Mouse (Mus musculus) hindbrain, embryonic 11.5 days (tissue): ENCODE measurements around the gene Elmod3. TPM values are rescaled to one million over a fixed set of nuclear protein-coding genes. Genes with fewer than 3 reads are reported as not detected.

Experiments used
- ATAC-seq: fragments of 200-750 bp; cut with Nextera tagmentation; 2 replicates; pipeline ENCODE4 v1.8.0; 2017; ENCODE audit warnings: mild to moderate bottlenecking, moderate TSS enrichment, moderate library complexity; ENCODE audit not compliant: low FRiP score
- DNase-seq: peaks from one replicate; pipeline ENCODE4 v3.0.0-alpha.2; 2015; ENCODE audit warnings: low spot score
- H3K27ac ChIP-seq: fragments of 300-500 bp; sonication (generic); 2 replicates; pipeline ENCODE4 v1.5.1; 2014; ENCODE audit warnings: mild to moderate bottlenecking, low read depth, low read length
- H3K27me3 ChIP-seq: fragments of 300-500 bp; sonication (generic); 2 replicates; pipeline ENCODE4 v1.6.1; 2014; ENCODE audit warnings: mild to moderate bottlenecking, low read length, moderate library complexity, mixed read lengths; ENCODE audit not compliant: control insufficient read depth, insufficient read depth
- H3K36me3 ChIP-seq: fragments of 300-500 bp; sonication (generic); 2 replicates; pipeline ENCODE4 v1.6.1; 2014; ENCODE audit warnings: mild to moderate bottlenecking, low read length, moderate library complexity, mixed read lengths; ENCODE audit not compliant: control insufficient read depth, insufficient read depth
- H3K4me1 ChIP-seq: fragments of 300-500 bp; sonication (generic); replicated peaks from 2 replicates; pipeline ENCODE4 v1.6.1; 2014; ENCODE audit warnings: low read length, mixed read lengths; ENCODE audit not compliant: control insufficient read depth, insufficient read depth
- H3K4me2 ChIP-seq: fragments of 300-500 bp; sonication (generic); replicated peaks from 2 replicates; pipeline ENCODE4 v1.6.1; 2014; ENCODE audit warnings: mild to moderate bottlenecking, low read depth, low read length
- H3K4me3 ChIP-seq: fragments of 300-500 bp; sonication (generic); 2 replicates; pipeline ENCODE4 v1.5.1; 2014; ENCODE audit warnings: low read depth, low read length
- H3K9ac ChIP-seq: fragments of 300-500 bp; sonication (generic); 2 replicates; pipeline ENCODE4 v1.6.1; 2014; ENCODE audit warnings: low read depth, low read length
- H3K9me3 ChIP-seq: fragments of 300-500 bp; sonication (generic); 2 replicates; pipeline ENCODE4 v1.6.1; 2016; ENCODE audit warnings: low read length; ENCODE audit not compliant: control insufficient read depth
- WGBS: fragments of 180-500 bp; shearing (Covaris S2); extraction: QIAGEN DNeasy Blood & Tissue Kit; methylation state at CpG from one replicate; pipeline ENCODE4 v1.1.7; 2014; 5-methylcytosine and 5-hydroxymethylcytosine counted together
- polyA plus RNA-seq: library from polyadenylated mRNA; unstranded; fragments of >200 nt; fragmentation: Nextera tagmentation; extraction: Ambion mirVana; gene quantifications from 2 replicates; pipeline ENCODE4 v1.2.1, GENCODE M21; 2014

Gene Elmod3
- polyA plus RNA-seq, 1 experiment from 2014 or later = 17.7 TPM

GRCm38 (mm10) chr6:72527070-72527469 is 71.1 kb downstream of the Elmod3 start:
- 87% methylated on average over 4 of the region's 4 CpGs for WGBS
- H3K4me3 ChIP-seq = no peak overlapping the region
- H3K27ac ChIP-seq = no peak overlapping the region
- H3K27me3 ChIP-seq = no peaks in the 10 kb centered on the region
- no peaks in the 10 kb centered on the region for H3K9me3 ChIP-seq
- ATAC-seq (no peak), DNase-seq (no peak)
- no peak overlapping the region for H3K9ac ChIP-seq
- H3K4me1 ChIP-seq = no peaks in the 10 kb centered on the region
- no peak overlapping the region for H3K4me2 ChIP-seq
- no peaks in the 10 kb centered on the region for H3K36me3 ChIP-seq

GRCm38 (mm10) chr6:72524160-72524559 is 74.1 kb downstream of the Elmod3 start:
- Histone ChIP-seq H3K9ac (no peak overlapping the region), H3K4me2 (no peak overlapping the region), H3K4me3 (no peak overlapping the region), H3K4me1 (no peaks in the 10 kb centered on the region), H3K27me3 (no peaks in the 10 kb centered on the region), H3K36me3 (no peaks in the 10 kb centered on the region), H3K9me3 (no peaks in the 10 kb centered on the region), H3K27ac (no peak overlapping the region)
- 85% methylated on average over 2 of the region's 2 CpGs for WGBS
- ATAC-seq (no peak), DNase-seq (no peak)

GRCm38 (mm10) chr6:72523222-72523621 is 75.0 kb downstream of the Elmod3 start:
- Histone ChIP-seq H3K36me3 (no peaks in the 10 kb centered on the region), H3K27me3 (no peaks in the 10 kb centered on the region), H3K4me2 (no peak overlapping the region), H3K27ac (no peak overlapping the region), H3K4me1 (no peaks in the 10 kb centered on the region), H3K9me3 (no peaks in the 10 kb centered on the region), H3K9ac (no peak overlapping the region), H3K4me3 (no peak overlapping the region)
- DNase-seq = no peak
- no peak for ATAC-seq
- 56% methylated on average over 4 of the region's 4 CpGs for WGBS

- H3K27ac ChIP-seq = no peak overlapping the region
- H3K4me1 ChIP-seq = no peaks in the 10 kb centered on the region
- H3K27me3 ChIP-seq = no peaks in the 10 kb centered on the region
- ATAC-seq = no peak
- H3K36me3 ChIP-seq = no peaks in the 10 kb centered on the region
- no peaks in the 10 kb centered on the region for H3K9me3 ChIP-seq
- H3K4me3 ChIP-seq = no peak overlapping the region
- H3K9ac ChIP-seq = no peak overlapping the region
- DNase-seq = no peak
- WGBS = 89% methylated on average over 5 of the region's 5 CpGs
- H3K4me2 ChIP-seq = no peak overlapping the region
Observed at GRCm38 (mm10) chr6:72522288-72522687, 75.9 kb downstream of the Elmod3 start.

GRCm38 (mm10) chr6:72521607-72522006 is 76.6 kb downstream of the Elmod3 start, which contains the start of gene Sh2d6:
Gene Sh2d6 (minus strand): TSS chr6:72521707.
- H3K27ac ChIP-seq = peak within 1 kb of the TSS; percentile 77
- no peak within 1 kb of the TSS for H3K4me2 ChIP-seq
- no peaks in the 10 kb centered on the region for H3K36me3 ChIP-seq
- ATAC-seq = no peak
- H3K9me3 ChIP-seq = no peaks in the 10 kb centered on the region
- no peaks in the 10 kb centered on the region for H3K4me1 ChIP-seq
- no peak within 1 kb of the TSS for H3K9ac ChIP-seq
- 89% methylated on average over 5 of the region's 5 CpGs for WGBS
- no peak within 1 kb of the TSS for H3K4me3 ChIP-seq
- no peak for DNase-seq
- H3K27me3 ChIP-seq = no peaks in the 10 kb centered on the region

- Histone ChIP-seq H3K27ac (peak overlapping the region; percentile 77; the same call in 1 of the 2 replicates), H3K4me1 (no peaks in the 10 kb centered on the region), H3K9me3 (no peaks in the 10 kb centered on the region), H3K9ac (no peak overlapping the region), H3K4me2 (no peak overlapping the region), H3K36me3 (no peaks in the 10 kb centered on the region), H3K4me3 (no peak overlapping the region), H3K27me3 (no peaks in the 10 kb centered on the region)
- ATAC-seq = no peak
- no peak for DNase-seq
- WGBS = 97% methylated on average over 5 of the region's 5 CpGs
Observed at GRCm38 (mm10) chr6:72520904-72521303, 77.3 kb downstream of the Elmod3 start.

- Histone ChIP-seq H3K27ac (peak overlapping the region; percentile 77), H3K4me3 (no peak overlapping the region), H3K4me1 (no peaks in the 10 kb centered on the region)
Observed at GRCm38 (mm10) chr6:72519892-72520663, 78.1 kb downstream of the Elmod3 start.

GRCm38 (mm10) chr6:72519303-72519702 is 78.9 kb downstream of the Elmod3 start:
- H3K27me3 ChIP-seq = no peaks in the 10 kb centered on the region
- H3K4me1 ChIP-seq = no peaks in the 10 kb centered on the region
- DNase-seq (no peak), ATAC-seq (peak; percentile 57)
- H3K4me3 ChIP-seq = no peak overlapping the region
- H3K36me3 ChIP-seq = no peaks in the 10 kb centered on the region
- H3K9ac ChIP-seq = no peak overlapping the region
- no peak overlapping the region; the same call in 1 of the 2 replicates for H3K4me2 ChIP-seq
- no peaks in the 10 kb centered on the region for H3K9me3 ChIP-seq
- H3K27ac ChIP-seq = peak overlapping the region; percentile 77
- 20% methylated on average over 8 of the region's 8 CpGs for WGBS

More at GRCm38 (mm10) chr6:72519892-72520663, 78.1 kb downstream of the Elmod3 start:
- H3K36me3 ChIP-seq = no peaks in the 10 kb centered on the region
- no peaks in the 10 kb centered on the region for H3K9me3 ChIP-seq
- DNase-seq = peak; percentile 83
- H3K27me3 ChIP-seq = no peaks in the 10 kb centered on the region
- WGBS = 11% methylated on average over 10 of the region's 10 CpGs
- H3K9ac ChIP-seq = no peak overlapping the region
- ATAC-seq = peak; percentile 88
- H3K4me2 ChIP-seq = no peak overlapping the region

- WGBS = 86% methylated on average over 1 of the region's 1 CpGs
- Histone ChIP-seq H3K36me3 (no peaks in the 10 kb centered on the region), H3K9me3 (no peaks in the 10 kb centered on the region), H3K27me3 (no peaks in the 10 kb centered on the region), H3K9ac (no peak overlapping the region), H3K4me1 (no peaks in the 10 kb centered on the region), H3K4me2 (no peak overlapping the region), H3K27ac (peak overlapping the region; percentile 77), H3K4me3 (no peak overlapping the region)
- no peak for DNase-seq
- ATAC-seq = no peak
Observed at GRCm38 (mm10) chr6:72518842-72519241, 79.4 kb downstream of the Elmod3 start.
